Mouse (Mus musculus): ENCODE data around the gene Rbfox3. TPM values are rescaled to one million over a fixed set of nuclear protein-coding genes. Genes with fewer than 3 reads are reported as not detected.

Rbfox3 gene
- polyA plus RNA-seq, 2 experiments from 2014 or later, result 0.11 TPM; not detected in 1

- no peak for ATAC-seq
These were observed 330.4 kb downstream of the Rbfox3 start for GRCm38 (mm10) chr11:118581019-118581418.

- no peak for ATAC-seq
These were observed 331.8 kb downstream of the Rbfox3 start for GRCm38 (mm10) chr11:118579622-118580021.

DNA sequence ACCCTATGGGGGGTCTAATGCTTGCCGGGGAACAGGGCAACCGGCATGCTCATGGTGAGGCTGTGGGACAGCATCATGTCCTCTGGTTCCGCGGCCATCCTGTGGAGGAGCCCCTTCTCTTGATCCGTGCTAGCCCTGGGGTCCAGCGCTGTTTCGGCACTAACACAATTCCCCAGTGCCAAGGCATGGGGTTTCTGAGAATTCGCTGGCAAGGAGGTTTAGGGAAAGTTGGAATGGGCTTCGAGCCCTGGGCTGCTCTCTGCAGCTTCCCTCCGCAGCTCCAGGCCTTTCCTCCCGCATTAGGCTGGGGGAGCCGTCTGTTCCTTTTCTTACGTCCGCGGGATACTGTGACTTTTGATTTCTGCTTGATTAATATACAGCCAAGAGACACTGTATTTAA is 334.1 kb downstream of the Rbfox3 start:
- no peak for ATAC-seq

DNA sequence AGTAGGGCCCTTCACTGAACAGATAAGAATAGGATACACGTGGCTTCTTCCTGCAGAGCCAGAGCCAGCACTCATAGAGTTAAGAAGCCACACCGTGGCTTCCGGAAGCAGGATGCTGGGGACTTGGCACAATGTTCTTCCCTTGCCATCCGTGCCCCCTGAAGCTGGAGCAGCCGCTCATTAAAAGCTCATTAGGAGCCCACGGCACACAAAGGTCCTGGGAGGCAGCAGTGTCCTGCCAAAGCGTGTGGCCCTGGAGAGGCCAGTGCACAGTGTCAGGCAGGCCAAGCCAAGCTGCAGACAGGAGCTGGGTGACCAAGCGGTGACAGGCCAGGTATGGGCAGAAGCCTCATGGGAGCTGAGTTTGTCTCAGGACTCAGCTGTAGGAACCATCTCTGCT is 334.8 kb downstream of the Rbfox3 start:
- no peak for ATAC-seq

DNA sequence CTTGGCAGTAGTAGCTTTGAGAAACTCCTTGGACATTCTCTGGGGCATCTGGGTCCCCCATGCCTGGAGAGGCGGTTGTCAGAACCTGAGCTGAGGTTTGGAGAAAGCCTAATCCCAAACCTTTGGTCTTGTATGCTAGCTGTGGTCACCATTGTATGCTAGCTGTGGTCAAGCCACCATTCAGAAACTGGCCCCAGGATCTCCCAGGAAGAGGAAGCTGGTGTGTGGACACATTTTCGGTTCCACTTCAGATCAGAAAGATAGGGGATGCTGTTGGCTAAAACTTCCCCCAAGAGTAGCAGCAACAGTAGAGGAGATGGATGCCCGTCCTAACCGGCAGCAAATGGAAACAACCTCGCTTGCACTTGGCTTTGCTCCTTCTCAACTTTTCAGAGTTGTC is 337.0 kb downstream of the Rbfox3 start:
- ATAC-seq, result no peak

DNA sequence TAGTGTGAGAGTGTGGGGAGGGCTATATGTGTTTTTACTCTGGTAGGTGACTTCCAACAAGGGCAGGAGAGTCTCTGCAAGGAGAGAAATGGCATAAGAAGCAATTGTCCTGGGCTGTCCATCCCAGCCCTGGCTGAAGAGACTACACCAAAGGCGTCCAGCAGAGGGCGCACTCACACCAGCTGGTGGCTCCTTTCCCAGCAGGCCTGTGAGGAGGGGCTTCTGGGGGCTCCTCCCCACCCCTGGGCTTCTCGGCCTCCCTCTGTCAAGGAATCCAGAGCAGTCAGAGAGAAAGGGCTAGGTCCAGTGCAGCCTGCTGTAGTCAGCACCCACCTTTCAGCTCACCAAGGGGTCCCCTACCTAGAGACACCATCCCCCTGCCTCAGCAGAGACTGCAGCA is 337.8 kb downstream of the Rbfox3 start:
- no peak for ATAC-seq

DNA sequence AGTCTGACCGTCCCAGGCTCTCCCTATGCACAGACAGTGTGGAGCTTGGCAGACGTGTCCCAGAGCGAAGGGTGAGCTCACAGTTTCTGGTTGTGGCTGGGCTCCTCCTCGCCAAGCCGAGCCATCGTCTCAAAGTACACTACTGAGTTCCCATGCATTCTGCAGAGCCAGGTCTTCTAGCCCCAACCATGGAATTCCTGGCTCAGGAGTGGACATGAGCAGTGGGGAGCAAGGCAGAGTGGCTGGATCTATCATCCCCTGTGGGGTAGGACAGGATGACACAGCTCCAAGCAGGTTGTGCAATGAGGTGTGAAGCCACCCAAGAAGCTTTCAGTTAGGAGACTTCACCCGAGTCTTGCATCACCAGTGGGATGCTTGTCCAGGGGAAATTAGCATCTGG is 338.4 kb downstream of the Rbfox3 start:
- no peak for ATAC-seq

DNA sequence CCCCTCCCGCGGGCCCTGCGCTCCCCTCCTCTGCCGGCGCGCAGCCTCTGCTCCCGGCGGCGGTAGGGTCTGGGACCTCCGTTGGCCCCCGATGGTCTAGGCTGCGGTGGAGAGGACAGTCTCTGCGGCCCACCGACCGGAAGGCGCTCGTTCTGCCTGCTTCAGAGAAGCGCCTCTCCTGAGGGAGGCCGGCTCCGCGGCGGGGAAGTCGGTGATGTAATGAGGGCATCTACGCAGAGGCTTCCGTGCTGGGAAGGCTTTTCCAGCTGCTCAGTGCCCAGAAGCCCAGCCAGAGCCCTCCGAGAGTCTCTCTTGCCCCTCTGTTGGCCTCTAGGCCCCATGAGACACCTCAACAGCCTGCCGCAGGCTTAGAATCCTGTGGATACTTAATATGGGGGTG is 341.2 kb downstream of the Rbfox3 start:
- ATAC-seq, result no peak

GRCm38 (mm10) chr11:118569571-118570062 is 341.8 kb downstream of the Rbfox3 start:
- ATAC-seq, result no peak

- no peak for ATAC-seq
These were observed 347.5 kb downstream of the Rbfox3 start for GRCm38 (mm10) chr11:118563877-118564276.

- ATAC-seq, result no peak
These were observed 348.6 kb downstream of the Rbfox3 start for GRCm38 (mm10) chr11:118562847-118563246.

DNA sequence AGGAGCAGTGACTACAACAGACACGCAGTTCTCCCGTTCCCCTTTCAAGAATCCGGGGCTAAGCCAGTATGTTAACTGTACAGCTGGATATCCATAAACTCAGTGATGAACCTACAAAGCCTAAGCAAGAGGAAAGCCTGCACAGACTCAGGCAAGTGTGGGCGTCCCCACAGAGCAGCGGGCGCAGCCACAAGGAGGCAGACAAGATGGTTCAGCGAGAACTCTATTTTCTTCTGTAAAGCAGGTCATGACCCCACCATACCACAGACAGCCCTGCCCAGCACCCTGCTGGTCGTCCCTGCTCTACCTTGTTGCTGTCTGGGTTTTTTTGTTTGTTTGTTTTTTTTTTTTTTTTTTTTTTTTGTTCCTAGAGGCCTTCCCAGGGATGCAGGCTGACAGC is 353.2 kb downstream of the Rbfox3 start:
- no peak for ATAC-seq

DNA sequence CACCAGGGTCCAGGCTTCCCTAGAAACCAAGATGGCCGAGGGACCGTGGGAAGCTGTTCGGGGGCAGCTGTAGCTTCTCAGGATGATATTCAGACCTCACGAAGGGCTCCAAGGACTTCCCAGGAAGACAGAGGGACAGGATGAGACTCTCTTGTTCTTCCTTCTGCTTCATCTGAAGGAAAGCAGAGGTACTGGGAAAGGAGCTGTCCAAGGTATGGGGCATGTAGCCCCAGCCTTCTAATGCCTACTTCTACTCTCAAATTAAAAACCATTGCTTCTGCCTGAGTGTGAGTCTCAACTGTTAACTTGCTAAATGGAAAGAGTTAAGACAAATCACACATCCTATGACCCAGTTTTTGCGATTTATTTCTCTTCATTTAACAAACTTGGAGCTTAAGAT is 355.8 kb downstream of the Rbfox3 start:
- no peak for ATAC-seq

- no peak for ATAC-seq
These were observed 356.9 kb downstream of the Rbfox3 start for GRCm38 (mm10) chr11:118554542-118554941.

- no peak for ATAC-seq
These were observed 357.5 kb downstream of the Rbfox3 start for GRCm38 (mm10) chr11:118553926-118554325.

DNA sequence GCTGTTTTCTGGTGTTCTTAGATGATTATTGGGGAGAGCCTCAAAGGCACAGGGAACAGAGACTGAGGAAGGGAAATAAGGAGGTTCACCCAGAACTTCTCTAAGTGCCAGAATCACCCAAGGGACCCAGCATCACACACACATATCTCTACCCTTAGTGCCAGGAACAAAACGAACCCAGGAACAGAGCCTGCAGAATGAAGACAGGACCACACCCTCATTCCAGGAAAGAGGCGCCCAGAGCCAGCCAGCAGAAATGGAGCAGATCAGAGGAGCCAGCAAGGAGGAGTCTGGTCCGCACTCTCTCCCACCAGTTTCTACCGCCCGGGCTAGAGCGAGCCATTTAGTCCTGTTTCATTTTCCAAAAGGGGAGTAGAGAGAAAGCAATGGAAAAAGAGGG is 358.4 kb downstream of the Rbfox3 start:
- no peak for ATAC-seq

DNA sequence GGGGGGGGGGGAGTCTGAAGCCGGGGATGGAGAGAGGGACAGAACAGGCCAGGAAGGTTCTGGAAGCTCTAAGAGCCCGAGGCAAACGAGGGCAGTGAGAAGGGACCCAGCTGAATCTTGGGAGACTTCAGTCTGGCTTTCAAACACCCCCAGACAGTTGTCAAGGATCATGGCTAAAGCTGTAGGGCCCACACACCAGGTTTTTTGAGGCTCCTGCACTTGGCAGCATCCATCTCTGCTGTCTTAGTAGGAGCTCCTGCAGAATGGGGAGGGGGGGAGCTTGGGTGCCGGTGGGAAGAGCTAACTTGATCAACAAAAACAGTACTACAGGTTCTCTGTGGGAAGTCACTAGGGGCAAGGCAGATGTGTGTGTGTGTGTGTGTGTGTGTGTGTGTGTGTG is 358.9 kb downstream of the Rbfox3 start:
- ATAC-seq, result no peak

DNA sequence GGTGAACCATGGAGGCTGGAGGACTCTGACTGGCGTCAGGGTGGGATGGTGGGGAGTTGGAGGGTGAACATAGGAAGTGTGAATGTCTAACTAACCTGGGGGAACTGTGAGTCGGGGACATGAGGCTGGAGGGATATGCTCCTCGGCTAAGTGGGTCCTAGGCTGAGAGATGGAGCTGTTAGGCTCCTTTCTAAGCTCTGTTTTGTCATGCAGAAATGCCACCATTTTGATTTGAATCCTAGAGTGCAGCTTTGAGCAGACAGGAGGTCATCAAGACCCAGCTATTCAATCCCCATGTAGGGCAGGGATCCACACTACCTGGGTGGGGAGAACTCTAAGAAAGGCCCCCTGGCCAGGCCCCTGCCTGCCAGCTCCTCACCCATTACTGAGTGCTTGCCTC is 359.7 kb downstream of the Rbfox3 start:
- no peak for ATAC-seq

- ATAC-seq, result no peak
These were observed 360.4 kb downstream of the Rbfox3 start for GRCm38 (mm10) chr11:118550773-118551520.

DNA sequence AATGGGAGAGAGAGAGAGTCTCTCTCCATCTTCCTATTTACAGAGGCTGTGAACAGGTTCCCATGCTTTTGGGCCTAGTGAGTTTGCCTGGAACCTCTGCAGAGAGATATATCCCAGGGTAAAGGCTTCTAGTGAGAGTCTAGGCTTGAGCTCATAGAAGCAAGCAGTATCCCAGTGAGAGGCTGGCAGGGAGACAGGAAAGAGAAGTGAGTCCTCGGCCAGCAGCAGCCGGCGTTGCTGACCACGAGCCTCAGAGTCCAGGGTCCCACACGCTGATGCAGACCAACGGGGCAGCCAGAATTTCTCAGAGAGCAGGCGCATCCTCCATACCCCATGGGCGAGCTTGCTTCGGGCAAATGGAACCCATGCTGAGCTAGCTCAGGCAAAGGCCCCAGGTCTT is 363.2 kb downstream of the Rbfox3 start:
- no peak for ATAC-seq

DNA sequence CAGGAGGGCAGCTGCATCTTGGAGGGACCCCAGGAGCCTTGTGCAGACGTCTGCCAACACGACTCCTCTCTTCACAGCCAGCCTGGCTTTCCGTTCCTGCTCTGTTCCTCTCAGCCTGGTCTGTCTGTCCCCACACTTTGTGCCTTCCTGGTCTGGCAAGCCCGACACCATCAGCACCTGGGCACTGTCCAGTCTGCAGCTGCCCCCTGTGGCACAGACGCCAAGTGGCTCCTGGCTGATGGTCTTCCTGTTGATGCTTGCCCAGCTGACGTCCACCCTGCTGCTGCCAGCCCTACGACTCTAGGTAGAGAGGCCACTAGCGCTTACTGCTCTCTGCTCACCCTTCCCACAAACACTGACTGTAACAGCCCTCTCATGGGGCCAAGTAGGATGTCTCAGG is 365.1 kb downstream of the Rbfox3 start:
- no peak for ATAC-seq

DNA sequence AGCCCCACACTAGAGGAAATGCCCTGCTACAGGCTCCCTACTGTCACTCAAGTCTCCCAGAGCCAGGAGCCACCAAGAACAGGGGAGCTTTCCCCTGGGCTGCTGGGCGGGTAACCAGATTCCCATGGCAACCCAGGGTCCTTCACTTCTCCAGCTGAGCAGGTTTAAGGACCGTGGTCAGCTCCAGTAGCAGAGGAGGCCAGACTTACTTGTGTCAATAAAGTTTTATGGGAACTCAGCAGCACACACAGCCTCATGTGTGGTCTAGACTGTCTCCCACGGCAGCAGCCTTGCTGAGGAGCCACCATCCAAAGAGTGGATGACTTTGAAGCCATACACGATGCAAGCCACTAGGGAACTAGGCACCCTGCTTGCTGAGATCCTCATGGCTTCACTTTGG is 365.7 kb downstream of the Rbfox3 start:
- no peak for ATAC-seq

GRCm38 (mm10) chr11:118544564-118544963 is 366.8 kb downstream of the Rbfox3 start:
- no peak for ATAC-seq

DNA sequence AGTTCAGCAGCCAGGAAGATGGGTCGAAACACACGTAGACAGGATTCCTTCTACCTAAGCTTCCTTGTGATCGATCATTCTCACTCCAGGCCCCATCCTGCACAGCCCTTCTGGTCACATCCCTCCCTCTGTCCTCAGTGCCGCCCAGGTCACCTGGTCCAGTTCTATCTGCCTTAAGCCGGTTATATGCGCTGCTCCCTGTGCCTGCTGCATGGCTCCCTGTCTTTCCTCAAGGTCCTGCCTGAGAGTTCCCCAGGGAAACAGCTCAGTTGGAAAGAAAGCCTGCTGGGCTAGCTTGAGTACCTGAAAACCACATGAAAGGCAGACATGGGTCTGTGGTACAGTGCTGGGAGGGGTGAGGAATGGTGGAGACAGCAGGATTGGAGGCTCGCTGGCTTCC is 368.5 kb downstream of the Rbfox3 start:
- ATAC-seq, result no peak
